Mouse (Mus musculus) adrenal gland, postnatal 4 days (tissue): ENCODE measurements around the gene Rc3h1. TPM values are rescaled to one million over a fixed set of nuclear protein-coding genes. Genes with fewer than 3 reads are reported as not detected.
"Not testable (repeated sequence)": the region's sequence is repeated elsewhere in the genome, so short reads cannot be mapped to it uniquely, and the experiment has no call there.

ENCODE experiments used
- DNase-seq, 2 experiments: peaks; one replicate each; pipeline ENCODE4 v3.0.0; 2021 to 2022; ENCODE audit warnings: low spot score in 2 of 2, mixed read lengths in 2 of 2
- total RNA-seq, 2 experiments: library from RNA; stranded (reverse); gene quantifications; 2 replicates each; pipeline ENCODE4 v1.2.3; 2021

Gene Rc3h1
- total RNA-seq, 2 experiments from 2014 or later = 46.0 to 47.7 TPM

- no peak for DNase-seq
Measured at GRCm38 (mm10) chr1:160935551-160935950, 29.3 kb downstream of the Rc3h1 start.

DNA sequence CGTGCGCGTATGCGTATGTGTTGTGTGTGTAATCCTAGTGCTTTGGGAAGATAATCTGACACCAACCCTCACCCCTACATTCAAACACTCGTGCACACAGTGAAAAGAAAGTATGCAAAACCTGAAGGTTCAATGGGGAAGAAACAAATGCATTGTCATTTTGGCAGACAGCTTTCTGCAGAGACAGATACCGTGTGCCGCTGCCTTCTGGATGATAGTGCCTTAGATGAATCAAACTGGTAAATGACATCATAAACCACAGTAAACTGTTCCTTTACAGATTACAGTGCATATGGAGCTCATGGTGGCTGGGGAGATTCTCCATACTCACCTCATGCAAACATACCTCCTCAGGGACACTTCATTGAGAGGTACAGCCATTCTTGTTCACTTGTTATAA is 57.0 kb downstream of the Rc3h1 start:
- DNase-seq = no peak

- no peak for DNase-seq
Measured at GRCm38 (mm10) chr1:160967268-160967667, 61.0 kb downstream of the Rc3h1 start.

DNA sequence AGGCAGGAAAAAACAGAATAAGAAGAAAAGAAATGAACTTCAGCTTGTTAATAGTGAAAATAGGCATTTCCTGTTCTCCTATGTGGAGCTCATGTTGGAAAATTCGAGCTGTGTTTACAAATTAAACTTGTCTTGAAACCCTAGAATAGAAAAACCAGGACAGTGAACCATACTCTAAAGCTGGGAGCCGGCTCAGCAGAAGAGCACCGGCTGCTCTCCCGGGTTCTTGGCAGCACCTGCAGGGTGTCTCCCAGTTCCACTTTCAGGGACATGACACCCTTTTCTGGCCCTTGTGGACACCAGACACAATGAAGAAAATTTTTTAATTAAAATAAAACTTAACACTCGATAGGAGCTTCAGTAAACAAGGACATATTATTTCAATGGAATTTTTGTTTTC is 62.4 kb downstream of the Rc3h1 start:
- DNase-seq = no peak

GRCm38 (mm10) chr1:160978071-160978735 is 72.0 kb downstream of the Rc3h1 start, which contains the start of gene Serpinc1:
TSS of gene Serpinc1 (plus strand) at chr1:160978585.
- DNase-seq = no peak

GRCm38 (mm10) chr1:160980021-160980420 is 73.8 kb downstream of the Rc3h1 start:
- DNase-seq = no peak

DNA sequence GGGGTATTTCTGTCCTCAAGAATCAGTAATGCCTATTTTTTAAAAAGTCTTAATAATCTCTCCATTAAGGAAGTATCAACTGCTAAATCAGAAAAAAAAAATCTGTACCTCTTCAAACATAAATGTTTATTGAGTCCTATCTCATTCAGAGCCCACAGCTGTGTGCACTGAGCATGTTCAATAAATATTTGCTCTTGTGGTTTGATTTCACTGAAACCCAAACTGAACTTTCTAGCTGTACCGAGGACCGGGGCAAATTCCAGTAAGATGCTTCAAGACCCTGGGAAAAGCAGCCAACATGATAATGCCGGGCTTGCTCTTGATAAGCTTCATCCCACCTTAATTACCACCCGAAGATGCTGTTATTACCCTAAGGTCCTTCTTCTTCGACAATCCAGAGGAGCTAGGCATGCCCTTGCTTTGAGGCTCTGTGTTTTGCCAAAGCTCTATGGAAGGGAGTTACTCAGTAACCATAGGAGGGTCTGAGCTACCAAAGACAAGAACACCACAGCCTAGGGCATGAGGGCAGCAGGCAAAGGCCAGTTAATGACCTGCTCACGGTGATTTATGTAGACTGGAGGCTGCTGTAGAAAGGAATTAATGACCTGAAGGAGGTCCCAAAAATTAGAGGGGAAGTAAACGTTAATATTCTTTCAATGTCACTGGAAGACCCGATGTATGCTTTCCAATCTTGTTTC is 74.5 kb downstream of the Rc3h1 start:
- no peak for DNase-seq

GRCm38 (mm10) chr1:160981337-160981736 is 75.1 kb downstream of the Rc3h1 start:
- no peak for DNase-seq

DNA sequence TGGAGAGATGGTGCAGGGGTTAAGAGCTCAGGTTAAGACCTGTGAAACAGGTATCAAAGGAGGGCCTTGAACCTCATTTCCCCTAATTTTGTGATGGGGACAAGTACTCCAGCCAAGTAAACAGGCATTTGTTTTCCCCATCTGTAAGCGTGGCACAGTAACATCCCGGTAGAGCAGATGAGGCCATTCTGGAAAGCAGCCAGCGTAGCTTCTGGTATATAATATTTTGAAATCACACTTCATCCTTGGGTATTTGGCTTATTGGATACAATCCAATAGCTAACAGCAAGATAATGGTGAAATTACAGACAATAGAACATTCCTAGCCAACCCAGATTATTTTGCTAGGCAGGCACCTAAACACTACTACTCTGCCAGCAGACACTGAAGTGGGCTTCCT is 76.7 kb downstream of the Rc3h1 start:
- DNase-seq = no peak

GRCm38 (mm10) chr1:160984731-160985130 is 78.5 kb downstream of the Rc3h1 start:
- not testable (repeated sequence) for DNase-seq

DNA sequence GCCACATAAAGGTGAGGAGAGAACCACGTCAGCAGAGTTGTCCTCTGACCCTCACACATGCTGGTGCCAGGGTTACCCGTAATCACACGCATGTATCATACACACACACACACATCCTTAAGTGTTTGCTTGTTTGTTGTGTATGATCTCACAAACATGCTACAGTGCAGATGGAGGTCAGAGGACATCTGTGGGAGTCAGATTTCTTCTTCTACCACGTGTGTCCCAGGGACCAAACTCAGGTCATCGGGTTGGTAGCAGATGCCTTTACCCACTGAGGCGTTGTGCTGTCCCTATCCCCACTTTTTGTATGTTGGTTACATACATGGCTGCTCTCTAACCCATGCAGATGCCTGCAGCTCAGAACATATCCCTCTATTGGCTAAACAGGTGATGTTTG is 79.3 kb downstream of the Rc3h1 start:
- DNase-seq = no peak

DNA sequence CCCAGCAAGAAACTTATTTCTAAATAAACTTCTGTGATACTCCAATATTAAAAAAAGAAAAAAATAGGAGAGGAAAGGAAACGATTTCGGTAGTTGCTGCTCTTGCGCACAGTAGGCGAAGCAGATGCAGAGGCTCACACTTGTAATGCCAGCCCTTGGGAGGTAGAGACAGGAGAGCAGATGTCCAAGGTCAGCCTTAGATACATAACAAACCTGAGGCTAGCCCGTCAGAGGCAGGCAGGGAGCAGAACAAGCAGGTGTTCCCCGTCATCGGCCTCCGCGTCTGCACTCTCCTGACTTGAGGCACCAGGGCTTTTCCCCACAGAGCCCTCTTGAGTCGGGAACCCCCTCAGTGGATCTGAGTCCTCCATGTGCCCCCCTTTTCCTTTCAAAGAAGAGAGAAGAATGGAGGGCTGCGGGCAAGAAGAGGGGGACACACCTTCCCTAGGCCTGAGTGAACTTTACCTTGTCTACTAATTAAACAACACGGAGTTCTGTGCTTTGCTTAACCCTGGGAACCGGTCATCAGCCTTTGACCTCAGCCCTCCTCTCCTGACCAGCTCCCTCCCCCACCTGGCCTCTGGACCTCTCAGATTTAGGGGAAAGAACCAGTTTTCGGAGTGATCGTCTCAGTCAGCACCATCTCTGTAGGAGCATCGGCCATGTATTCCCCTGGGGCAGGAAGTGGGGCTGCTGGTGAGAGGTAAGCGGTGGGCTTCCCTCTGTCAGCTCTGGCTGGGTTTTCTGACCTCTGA is 80.8 kb downstream of the Rc3h1 start:
- DNase-seq = no peak

DNA sequence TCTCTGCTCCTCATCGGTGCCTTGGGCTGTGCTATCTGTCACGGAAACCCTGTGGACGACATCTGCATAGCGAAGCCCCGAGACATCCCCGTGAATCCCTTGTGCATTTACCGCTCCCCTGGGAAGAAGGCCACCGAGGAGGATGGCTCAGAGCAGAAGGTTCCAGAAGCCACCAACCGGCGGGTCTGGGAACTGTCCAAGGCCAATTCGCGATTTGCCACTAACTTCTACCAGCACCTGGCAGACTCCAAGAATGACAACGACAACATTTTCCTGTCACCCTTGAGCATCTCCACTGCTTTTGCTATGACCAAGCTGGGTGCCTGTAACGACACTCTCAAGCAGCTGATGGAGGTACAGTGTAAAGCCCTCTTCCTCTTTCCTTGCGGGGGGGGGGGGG is 83.2 kb downstream of the Rc3h1 start:
- no peak for DNase-seq

- no peak for DNase-seq
Measured at GRCm38 (mm10) chr1:160993851-160994250, 87.6 kb downstream of the Rc3h1 start.

DNA sequence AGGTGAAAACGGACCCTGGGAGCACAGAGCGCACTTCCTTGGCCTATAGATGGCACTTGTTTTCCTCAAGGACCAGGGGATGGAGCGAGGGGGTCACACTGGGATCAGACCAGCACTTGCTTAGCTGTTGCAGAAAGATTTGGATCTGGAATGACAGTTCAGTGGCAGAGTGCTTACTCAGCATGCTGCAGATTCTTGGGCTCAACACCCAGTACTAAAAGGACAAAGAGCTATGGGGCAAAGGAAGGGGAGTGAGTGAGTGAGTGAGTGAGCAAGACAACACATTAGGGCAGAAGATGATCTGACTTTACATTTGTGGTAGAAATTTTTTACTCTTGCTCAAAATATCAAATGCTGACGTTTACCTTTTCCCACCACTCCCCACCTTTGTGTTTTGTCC is 98.7 kb downstream of the Rc3h1 start:
- no peak for DNase-seq

GRCm38 (mm10) chr1:161005526-161005925 is 99.3 kb downstream of the Rc3h1 start:
- DNase-seq = no peak

DNA sequence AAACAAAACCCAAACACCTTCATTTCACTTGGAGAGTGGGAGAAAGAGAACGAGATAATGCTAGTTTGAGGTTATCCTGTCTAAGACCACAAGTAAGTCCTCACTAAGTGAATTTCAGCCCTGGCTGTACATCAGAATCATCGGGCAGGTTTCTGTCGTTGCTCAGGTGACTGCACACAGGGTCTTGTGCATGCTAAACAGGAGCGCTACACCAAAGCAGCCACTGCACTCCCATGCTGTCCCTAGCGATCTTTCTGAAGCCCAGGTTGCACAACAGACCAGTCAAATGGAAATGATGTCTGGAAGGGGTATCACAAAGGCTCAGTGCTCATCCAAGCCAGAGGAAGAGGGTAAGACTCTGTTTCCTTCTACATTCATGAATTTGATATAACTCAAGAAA is 100.3 kb downstream of the Rc3h1 start:
- no peak for DNase-seq

DNA sequence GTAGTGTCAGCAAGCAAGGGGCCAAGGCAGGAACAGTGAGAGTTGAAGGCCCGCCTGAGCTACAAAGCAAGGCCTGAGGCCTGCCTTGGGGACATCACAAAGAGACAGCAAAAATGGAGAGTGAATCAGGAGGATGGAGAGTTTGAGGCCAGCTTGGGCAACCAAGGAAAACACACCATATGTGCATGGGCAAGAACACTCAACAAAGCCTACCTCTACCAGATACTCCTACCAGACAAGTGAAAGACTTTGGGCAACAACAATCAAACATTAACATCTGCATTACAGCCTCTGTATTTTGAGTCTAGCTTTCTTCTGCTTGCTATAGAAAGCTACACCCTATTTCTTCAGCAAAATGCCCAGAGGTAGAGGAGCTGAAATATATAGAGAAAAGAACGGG is 101.8 kb downstream of the Rc3h1 start:
- DNase-seq = no peak

DNA sequence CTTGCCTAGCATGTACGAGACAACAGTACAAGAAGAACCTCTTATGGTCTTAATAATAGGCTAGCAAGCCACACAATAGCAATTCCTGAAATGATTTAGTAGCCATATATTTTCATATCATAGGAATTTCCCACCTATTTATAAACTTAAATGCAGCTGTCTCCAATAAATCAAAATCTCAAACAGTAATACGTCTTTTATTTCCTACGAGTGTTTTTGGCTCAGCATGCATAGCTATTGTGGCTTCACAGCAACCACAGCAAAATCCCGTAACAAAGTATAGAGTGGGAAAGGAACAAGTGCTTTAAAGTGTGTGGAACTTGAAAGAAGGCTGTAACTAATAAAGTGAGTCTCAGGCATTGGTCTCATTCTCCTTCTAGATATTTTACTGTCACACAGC is 104.2 kb downstream of the Rc3h1 start:
- no peak for DNase-seq

GRCm38 (mm10) chr1:161016378-161016777 is 110.2 kb downstream of the Rc3h1 start:
- no peak for DNase-seq

GRCm38 (mm10) chr1:161020051-161020450 is 113.8 kb downstream of the Rc3h1 start:
- no peak for DNase-seq
